Mouse (Mus musculus): ENCODE measurements at regions not wholly inside any gene's neighbourhood (a gene's known extent, or its start where the extent isn't known, plus 50 kb on each side); places are given as distances from the start of the nearest gene placed in this dataset. TPM values are rescaled to one million over a fixed set of nuclear protein-coding genes. Genes with fewer than 3 reads are reported as not detected.

DNA sequence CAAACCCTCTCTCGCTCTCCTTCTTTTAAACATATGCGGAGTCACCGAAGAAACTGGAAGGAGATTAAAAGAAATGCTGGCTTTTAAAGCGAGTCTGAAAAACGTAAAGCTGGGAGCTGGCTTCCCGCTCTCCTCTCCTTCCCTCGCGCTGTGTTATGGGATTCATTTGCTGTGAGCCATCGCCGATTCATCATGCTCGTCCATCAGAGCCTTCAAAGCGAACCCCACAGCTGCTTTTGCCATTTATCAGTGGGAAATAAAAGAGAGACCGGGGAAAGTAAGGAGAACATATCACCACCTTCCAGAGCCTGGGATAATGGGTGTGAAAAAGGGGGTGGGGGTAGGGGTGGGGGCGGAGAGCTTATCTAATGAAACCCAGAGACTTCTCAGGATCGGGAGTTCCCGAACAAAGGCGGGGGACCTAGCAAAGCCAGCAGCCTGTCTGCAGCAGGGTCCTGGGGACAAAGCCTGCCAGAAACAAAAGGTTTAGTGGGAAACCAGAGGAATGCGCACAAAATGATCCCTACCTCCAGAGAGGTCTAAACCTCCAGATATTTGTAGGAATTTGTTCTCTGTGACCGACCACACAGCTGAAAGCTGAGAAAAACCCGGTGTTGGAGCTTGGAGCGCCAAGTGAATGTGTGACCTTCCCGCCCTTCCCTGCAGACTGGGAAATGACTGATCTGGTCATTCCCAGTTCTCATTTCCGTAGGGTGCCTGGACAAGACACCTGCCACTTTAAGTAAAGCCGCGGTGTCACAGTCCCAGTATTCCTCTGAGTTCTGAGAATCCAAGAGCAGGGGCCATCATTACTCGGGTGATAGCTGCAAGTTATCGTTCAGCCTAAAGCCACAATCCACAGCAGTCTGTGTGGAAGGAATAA, 73.9 kb upstream of the Lrig1 start:
- DNase-seq (ENCODE audit: low spot score in 2 of 2), result no peak

DNA sequence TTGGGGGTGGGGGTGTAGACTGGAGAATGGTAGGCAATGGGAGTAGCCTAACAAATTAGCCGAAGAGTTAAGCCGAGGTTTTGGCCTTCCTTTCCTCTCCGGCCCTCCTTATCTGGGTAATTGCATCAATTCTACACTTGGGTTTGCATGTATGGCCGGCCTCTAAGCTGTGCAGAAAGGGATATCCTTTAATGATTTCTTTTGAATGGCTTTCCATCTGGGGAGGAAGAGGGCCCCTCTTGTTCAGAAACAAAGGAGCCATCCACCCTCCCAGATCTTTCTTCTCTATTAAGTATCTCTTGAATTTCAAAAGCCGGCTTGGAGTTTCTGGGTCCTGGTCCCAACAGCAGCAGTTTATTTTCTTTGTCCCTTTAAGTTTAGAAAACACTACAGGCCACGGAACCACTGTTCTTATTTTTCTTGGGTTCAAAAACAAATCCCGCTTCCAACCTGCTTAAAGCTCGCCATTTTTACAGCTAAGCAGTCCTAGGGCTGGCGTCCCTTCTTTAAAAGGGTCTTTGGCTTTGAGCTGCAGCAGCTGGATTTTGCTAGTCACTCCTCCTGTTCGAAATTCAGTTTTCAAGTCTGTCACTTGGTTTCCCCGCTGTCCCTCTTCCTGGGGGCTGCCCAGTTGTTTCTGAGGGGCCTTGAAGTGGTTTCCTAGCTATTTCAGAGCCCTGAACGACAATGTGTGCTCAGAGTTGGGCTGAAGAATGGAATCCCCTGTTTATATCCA, 73.1 kb upstream of the Lrig1 start:
- DNase-seq (ENCODE audit: low spot score in 2 of 2), result no peak

GRCm38 (mm10) chr6:94772391-94772790, 72.4 kb upstream of the Lrig1 start:
- no peak for DNase-seq (ENCODE audit: low spot score in 2 of 2)

- no peak for DNase-seq (ENCODE audit: low spot score in 2 of 2)
Measured at GRCm38 (mm10) chr6:94768230-94768629, 68.3 kb upstream of the Lrig1 start.

GRCm38 (mm10) chr6:94765724-94766123, 65.8 kb upstream of the Lrig1 start:
- no peak for DNase-seq (ENCODE audit: low spot score in 2 of 2)

- no peak for DNase-seq (ENCODE audit: low spot score in 2 of 2)
Measured at GRCm38 (mm10) chr6:94761341-94761740, 61.4 kb upstream of the Lrig1 start.

DNA sequence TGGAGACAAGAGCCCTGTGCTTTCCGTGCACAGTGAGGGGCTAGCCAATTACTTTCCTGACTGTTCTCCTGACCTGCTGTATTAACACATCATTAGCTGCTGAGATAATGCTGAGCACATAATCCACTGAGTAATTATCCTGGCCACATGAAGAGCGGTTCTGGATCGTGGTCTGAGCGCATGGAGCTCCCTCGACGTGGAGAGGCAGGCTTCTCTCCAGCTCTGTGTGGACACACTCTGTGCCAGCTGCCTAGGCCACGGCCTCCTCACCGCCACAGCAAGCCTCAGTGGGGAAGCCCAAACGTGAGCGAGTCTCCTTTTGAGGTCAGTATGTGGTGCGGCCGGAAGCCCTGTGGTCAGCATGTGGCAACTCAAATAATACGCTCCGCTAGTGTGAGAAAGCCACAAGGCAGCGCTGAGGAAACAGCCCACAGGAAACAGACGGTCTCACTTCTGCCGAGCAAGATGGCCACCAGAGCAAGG, 60.7 kb upstream of the Lrig1 start:
- DNase-seq (ENCODE audit: low spot score in 2 of 2), result no peak

DNA sequence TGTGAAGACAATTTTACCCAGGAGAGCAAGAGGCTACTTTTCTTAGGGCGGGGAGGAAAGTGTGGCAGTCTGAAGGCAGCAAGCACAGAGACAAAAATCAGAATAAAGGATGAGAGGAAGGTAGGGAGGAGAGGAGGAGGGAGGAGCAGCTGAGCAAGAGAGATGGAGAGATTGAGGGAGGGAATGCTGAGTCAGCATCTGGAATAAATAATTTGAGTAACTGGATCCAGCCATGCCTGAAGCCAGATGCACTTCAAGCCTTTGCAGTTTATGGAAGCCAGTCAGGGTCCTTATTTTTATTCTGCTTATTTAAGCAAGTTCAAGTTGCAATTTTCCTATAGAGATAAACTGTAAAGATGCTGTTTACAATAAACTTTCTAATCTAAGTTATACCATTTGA, 59.7 kb upstream of the Lrig1 start:
- DNase-seq (ENCODE audit: low spot score in 2 of 2), result no peak

DNA sequence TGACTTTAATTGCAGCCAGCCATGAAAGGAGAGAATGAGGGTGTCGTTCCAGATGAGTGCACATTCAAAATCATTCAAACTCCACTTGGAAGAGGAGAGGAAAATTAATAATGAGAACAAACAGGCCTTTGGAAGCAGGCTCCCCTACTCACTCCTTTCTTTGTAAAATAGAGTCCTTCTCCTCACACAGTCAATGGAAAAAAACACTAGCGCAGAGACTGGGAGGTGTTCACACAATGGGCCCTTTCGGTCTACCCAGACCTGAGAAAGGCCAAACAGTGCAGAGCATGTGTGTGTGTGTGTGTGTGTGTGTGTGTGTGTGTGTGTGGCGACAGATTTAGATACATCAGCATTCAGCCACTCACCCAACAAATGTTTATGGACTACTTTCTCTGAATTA, 56.0 kb upstream of the Lrig1 start:
- no peak for DNase-seq (ENCODE audit: low spot score in 2 of 2)

DNA sequence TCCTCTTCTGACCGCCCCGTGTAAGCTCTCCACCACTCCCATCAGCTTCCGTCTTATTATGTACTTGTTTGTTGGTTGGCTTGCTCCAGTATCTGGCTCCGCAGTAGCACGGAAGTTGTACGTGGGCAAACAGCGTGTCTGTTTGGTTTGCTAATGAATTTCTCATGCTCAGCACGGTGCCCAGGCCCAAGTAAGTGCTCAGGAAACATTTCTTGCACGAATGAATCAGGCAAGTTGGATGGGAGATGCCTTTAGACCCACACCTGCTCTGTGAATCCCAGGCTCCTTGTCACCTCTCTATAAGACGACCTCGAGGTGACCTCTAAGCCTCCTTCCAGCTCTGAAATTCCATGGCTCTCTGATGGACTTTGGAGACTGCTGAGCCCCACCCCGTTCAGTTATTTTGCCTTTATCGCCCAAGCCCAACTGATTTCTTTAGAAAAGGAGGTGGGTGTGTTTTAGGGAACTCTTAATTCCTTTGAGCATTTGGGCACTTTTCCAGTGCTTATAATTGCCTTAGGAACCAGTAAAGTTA, 55.4 kb upstream of the Lrig1 start:
- DNase-seq (ENCODE audit: low spot score in 2 of 2), result no peak

GRCm38 (mm10) chr6:94754522-94754921, 54.6 kb upstream of the Lrig1 start:
- DNase-seq (ENCODE audit: low spot score in 2 of 2), result no peak

DNA sequence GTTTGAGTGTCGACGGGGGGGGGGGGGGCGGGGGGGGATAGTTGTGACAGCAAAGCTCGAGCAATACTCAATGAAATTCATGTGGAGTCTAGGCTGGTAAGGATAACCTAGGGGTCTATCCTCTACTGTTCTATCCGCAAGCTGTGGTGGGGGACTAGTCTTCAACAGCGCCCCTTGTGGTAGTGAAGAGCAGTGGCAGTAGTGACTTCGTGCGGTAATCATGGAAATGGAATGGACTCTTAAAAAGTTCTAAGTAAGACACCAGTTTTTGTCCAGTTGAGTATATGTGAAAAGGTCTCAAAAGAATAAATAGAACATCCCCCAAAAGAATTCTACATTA, 51.1 kb upstream of the Lrig1 start:
- DNase-seq (ENCODE audit: low spot score in 2 of 2), result no peak

DNA sequence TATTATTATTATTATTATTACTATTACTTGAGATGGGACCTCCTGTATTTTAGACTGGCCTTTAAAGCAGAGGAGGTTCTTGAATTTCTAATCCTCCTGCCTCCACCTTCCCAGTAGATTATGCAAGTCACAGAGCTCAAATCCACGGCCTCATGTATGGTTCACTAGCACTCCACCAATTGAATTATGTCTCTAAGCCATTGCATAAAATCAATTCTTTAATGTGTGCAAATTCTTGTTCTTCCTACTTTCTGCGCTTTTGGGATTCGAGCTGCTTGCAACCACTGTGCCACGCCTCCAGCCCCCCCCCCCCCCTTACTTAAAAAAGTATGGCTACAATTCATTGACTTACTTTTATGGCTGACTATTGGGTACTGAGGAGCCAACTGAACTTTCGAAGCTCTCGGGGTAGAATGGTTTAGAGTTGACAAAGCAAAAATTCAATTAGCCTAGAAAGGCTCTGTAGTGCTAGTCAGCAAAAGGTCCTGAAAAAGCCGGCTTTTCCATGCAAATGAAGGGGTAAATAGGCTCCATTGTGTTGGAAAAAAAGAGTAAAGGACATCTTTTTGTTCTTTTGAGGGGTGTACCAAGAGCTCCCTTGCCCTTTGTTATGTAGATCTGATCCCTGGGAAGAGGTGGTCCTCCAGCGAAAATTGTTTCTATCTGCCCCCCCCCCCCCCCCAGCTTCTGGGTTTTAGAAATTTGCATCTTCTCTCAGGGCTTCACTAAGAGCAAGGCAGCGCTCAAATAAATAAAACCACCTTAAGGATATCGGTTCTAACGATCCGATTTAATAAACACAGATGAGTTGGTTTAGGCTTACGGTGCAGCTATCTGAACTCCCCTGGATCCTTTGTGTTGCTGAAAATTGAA, 50.5 kb upstream of the Lrig1 start:
- DNase-seq (ENCODE audit: low spot score in 2 of 2), result no peak

Small RNA genes in the stretch of these regions (microRNA-seq; reads per million reads assigned to microRNA genes)
- gene Gm23364, result not detected
